Mouse (Mus musculus) brain, embryonic 14.5 days (tissue): Measurements from ENCODE around the gene Efcab14.

ENCODE experiments used
- CTCF ChIP-seq: fragments of 200-500 bp; IDR thresholded peaks from 2 replicates; pipeline ENCODE4 v1.5.1; 2012; ENCODE audit warnings: inconsistent platforms, mild to moderate bottlenecking, moderate library complexity, borderline replicate concordance; ENCODE audit not compliant: insufficient read depth, insufficient read length; ENCODE audit errors: extremely low read depth
- POLR2A ChIP-seq: fragments of 200-500 bp; IDR thresholded peaks from 2 replicates; pipeline ENCODE4 v1.6.1; 2012; ENCODE audit warnings: mild to moderate bottlenecking, inconsistent platforms, borderline replicate concordance; ENCODE audit not compliant: poor library complexity, insufficient read depth, insufficient read length, severe bottlenecking; ENCODE audit errors: extremely low read depth

DNA sequence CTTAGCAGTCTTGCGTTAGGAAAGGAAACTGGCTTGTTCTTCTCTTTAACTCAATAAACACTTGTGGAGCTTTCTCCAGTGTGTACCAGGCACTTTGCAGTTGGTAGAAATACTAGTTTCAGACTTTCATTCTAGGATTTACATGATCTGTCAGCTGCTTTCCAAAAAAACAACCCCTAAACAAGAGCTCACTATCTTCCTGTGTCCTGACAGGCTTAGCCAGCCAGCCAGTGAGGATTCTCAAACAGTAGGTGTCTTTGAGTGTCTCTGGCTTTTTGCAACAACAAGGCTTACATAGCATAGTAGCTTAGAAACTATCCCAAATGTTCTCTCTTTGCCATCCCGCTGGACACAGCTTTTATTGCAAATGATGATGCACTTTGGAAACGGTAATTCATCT lies 16.6 kb downstream of the Efcab14 start:
- TF ChIP-seq CTCF (no peak), POLR2A (no peak)
